Mouse (Mus musculus) mouse trophoblast stem cell (cell line): ENCODE results near the gene Pros1.

Experiments
- in situ Hi-C, 2 experiments: fragments of 300-500 bp; cut with MseI, MboI; formaldehyde crosslinking; loops; 2 replicates in 1 of 2; 3 replicates in 1 of 2; pipeline ENCODE4 v1.15.1; 2025

Gene Pros1

DNA sequence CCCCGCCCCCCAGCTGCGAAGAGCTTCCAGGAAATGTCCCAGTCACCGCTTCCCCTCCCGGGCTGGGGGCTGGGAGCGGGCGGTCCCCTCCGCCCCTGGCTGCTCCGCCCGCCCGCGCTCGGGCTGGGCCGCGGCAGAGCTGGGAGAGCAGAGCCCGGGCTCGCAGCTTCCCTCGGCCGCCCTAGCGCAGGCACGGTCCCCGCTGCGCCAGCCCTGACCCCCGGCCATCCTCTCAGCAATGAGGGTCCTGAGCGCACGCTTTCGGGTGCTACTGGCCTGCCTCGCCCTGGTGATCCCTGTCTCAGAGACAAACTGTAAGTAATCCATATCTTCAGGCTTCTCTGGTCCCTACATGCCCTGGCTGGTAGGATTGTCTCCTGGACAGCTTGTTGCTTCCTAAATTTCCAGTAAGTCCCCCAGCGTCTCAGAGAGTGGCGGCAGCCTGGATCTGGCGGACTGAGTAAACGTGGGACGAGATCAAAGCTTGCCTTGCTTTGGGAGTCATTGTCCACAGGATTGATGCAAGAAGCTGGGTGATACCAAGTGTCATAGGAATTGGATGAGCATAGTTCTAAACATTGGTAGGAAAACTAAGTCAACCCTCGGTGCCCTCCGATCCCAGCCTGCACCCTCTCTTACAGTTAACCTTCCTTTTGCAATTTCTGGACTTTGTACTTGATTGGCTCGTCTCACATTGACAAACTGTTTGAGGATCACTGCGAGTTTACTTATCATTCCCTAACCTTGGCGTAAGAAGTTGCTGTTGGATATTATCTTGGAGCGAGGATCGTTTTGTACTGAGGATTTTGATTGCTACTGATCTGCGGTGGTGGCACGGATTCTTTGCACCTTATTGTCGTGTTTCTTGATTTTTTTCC lies at the start of gene Pros1:
TSS of gene Pros1 (plus strand) at position 117 of the 878 bp plus-strand sequence.
- in situ Hi-C loops, result no loop called here

DNA sequence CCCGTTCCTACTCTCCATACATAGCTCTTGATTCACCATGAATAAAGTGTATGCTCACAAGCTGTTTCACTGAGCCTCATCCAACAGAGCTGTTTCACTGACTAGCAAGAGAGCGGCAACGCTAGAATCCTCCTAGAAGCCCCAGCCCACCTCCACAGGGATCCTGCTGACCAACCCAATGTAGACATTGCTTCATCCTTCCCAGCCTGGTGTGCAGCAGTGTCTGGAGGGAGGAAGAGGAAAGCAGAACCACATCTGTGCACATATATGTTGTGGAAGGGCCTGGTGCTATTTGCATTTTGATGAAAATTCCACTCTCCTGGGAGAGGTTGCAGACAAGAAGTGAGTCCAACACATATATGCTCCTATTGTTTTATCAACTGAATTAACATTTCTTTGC lies 49.5 kb upstream of the Pros1 start:
- in situ Hi-C loops, result no loop called here

DNA sequence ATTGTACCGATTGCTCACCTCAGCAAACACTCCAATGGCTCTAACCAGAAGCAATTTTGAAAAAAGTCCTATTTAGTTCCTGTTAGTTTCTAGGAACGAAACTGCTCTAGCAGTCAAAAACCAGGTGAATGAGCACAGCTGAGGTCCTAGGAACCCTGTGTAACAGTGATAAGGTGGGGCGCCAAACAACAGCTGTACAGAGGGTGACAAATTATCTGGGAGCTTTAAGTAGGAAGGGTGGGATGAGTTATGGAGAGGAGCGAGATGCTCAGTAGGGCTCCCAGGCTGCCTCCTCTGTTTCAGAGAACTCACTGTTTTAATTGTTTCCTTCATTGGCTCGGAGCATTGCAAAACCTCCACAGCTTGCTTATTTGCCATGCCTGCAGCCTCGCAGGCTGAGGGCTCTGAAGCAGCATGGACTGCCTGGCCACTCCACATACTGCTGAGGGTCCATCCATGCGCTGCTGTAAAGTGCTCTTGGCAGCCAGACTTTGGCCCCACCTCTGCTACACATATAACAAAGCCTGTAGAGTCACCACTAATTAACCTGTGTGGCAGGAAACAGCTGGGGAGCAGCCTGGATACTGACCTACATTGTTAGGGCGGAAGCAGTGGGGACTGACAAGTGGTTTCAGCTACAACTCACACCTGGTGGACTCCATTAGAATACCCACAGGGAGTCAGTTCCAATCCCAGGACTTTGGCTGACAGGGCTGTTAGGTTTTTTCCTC lies 46.7 kb upstream of the Pros1 start:
- in situ Hi-C loops, result no loop called here

DNA sequence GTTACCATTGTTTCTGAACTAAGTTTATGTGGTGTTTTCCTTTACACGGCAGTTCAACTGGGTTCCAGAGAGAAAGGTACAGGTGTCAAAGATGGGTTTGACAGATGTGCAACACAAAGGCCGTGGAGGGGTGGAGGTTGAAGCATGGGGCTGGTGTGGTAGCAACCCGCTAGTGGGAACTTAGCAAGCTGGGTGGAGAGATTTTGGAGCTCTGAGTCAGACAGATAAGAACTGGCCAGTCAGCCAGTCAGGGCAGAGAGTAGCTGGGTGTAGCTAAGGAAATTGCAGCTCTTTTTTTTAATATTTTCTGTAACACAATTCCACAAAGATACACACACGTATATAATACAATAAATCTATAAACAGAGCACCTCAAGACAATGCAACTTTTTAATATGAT lies 43.3 kb upstream of the Pros1 start:
- in situ Hi-C loops, result no loop called here

DNA sequence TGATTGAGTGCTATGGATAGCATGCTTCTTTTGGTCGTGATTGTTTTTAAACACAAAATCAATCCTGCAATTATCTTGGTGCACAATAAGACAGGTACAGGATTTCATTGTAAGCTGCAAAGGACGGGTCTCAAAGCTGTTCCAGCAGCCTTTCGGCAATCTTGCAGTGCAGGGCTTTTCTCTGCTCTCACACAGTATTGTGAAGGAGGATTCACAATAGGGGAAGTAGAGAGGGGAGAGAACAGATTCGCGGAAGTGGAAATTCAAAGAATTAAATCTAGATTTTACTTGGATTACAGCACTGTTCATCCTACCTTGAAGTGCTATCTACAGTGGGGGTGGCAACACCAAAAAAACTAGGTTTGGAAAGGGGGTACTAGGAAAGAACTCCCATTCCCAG lies 40.3 kb upstream of the Pros1 start:
- in situ Hi-C loops, result no loop called here

DNA sequence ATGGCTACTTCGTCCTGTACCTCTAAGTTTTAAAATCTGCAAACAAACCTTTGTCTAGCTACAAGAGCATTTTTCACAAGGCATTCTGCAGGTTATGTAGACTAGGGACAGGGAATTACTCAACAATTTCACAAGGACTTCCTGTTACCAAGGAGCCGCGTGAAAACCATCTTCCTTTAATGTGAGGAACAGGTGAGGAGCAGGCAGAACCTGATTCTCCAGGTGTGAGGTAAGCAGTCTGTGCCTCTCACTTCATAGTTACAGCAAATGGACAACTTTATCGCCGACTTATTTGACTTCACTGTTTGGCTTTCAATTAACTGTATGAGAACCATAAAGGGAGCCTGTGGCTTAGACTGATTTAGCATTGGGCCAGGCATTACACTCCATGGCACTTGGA lies 39.6 kb upstream of the Pros1 start, which contains the start of gene Stx19:
TSS of gene Stx19 (plus strand) at position 186 of the 400 bp plus-strand sequence.
- in situ Hi-C loops, result no loop called here

DNA sequence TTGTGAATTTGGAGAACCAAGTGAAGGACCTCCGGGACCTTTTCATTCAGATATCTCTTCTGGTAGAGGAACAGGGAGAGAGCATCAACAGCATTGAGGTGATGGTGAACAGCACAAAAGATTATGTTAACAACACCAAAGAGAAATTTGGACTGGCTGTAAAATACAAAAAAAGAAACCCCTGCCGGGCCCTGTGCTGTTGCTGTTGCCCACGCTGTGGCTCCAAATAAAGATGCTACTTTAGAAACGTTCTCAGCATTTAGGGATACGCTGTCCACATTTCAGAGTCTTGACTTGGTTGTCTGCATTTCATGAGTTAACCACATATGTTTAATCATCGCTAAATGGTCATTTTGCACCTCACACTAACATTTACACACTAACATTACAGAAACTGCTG lies 31.6 kb upstream of the Pros1 start:
- in situ Hi-C loops, result no loop called here

DNA sequence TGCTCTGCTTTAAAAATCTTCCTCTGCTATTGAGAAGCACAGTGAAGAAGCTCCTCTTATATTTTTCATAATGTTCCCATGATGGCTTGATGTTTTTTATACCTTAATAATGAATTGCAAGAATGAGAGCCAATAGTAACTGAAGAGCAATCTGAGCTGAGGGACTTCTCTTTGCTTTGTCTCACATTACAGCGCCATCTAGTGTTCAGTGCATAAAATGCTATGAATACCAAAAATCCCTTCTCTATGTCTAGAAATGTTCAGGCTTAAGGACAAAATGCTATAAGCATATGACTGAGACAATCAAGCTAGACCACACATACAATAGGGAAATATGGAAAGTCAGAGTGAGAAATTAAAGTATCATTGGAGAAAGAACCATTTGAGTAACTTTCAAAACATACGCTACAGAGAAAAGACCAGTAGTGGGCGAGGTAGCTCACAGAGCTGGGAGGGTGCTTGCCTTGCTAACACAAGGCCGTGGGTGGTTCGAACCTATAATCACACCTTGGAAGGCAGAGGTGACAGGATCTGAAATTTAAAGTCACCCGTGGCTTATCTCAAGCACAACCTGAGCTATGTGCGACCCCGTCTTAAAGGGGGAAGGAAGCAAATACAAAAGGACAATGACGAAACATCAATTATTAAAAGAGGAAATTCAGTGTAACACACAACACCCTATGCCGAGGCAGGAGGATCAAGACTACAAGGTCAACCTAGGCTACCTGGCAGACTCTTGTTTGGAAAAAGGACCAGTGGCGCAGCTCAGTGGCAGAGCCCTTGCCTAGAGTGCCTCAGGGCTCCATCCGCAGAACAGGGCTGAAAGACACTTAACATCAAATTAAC lies 27.7 kb upstream of the Pros1 start:
- in situ Hi-C loops, result no loop called here

DNA sequence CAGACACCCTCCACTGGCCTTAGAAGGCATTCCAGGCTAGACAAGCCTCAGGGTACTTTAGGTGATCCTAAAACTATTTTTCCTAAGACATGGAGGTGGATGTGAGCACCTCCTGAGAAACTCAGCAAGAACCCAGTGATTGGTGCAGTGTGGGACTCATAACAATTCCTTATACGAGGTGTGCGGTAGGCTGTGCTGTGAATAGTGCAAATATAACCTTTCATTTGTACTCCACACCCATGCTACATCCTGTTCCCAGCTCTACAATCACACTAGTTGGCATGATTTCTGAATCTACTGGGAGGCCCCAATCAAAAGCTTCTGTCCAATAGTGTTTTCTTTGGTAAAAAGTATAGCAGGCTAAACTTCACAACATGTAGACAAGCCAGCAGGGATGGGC lies 22.1 kb upstream of the Pros1 start:
- in situ Hi-C loops, result no loop called here

DNA sequence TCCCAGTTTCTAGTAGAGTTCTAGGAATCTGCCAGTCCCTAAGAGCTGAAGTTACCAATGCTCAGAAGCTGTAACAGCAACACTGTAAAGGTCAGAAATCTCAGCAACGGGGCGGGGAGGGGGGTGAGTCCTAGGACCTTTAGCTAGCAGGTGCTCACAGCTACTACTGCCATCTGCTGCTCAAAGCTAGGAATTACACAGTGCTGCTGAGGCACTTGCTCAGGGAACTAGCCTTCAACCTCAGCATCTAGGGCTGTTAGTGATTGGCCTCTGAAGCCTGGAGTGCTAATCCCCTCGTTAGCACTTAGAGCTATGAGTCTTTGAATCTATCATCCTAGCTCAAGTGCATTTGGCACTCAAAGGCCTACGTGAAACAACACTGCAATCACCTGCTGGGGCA lies 21.6 kb upstream of the Pros1 start:
- in situ Hi-C loops, result no loop called here

DNA sequence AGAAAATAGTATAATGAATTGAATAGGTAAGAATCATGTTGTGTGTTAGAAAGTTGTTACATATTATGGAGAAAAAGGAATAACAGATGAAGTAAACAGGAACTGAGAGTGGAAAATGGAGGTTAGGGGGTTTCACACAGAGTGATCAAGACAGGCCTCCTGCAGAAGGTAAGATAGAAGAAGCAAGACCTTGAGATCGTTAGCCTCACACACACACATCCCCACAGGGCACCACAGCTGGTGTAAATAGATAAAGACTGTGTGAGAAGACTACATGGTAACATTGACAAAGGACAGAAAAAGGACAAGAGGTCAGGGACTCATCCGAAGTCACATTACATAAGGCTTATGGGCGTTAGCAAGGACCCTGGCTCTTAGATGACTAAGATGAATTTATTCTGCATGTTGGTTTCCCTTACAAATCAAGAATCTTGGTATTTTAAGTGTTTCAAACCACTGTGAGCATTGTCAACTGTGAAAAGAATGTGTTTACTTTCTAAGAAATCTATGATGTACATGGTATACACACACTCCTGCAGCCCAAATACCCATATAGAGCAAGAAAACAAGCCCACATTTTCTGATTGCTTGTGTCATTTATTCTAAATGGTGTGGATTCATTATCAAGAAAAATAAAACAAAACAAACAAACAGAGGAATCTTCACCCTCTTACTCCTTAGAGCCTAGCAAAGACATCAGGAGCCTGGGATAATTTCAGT lies 19.9 kb upstream of the Pros1 start:
- in situ Hi-C loops, result no loop called here

DNA sequence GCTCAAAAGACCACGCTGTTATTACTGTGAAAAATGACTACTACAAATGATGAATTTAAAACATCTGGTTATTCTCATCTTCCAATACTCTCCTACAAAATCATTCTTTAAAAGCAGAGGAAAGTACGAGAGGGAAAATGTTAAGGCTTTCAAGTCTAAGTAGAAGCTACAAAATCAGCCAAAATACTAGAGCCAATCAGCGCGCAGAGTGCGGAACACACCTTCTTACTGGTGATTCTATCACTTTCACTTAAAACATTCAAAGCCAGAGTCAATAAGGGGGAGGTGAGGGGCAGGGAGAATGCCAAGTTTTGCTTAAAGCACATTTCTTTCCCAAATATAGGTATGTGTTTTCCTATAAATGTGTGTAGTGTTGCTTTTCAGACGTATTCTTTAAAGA lies 8.8 kb upstream of the Pros1 start:
- in situ Hi-C loops, result no loop called here

DNA sequence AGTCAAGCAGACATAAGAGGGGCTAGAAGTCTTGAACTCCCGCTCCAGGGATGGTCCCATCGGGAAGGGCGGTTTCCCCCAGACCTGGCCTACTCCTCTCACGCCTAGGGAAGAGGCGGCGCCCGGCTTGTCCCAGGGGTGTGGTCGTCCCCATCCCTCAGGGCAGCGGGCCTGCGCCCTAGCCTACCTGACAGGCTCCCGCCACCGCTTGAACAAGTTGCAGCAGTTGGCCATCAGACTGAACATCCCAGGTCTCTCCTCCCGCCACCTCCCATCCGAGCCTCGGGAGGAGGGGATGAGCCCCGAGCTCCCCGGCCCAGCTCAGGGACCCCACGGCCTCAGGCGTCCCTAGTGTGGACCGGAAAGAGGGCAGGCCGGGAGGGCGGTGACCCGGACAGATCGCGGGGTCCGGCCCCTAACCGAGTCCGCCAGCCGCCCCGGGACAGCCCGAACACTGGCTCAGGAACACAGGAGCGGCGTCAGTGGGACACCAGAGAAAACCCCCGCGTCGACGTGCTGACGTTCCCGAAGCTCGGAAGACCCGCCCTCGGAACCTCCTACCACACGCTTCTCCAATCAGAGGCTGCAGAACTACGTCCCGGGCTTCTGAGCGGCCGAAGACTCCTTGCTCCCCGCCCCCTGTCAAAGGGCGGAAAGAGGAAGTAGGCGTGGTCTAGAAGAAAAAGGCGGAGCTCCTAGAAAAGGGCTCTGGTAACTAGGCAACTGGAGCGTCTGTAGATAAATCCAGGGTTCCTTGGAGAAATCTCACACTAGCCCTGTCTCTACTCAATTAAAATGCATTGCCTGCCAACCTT lies 7.4 kb upstream of the Pros1 start, which contains the start of gene Arl13b:
TSS of gene Arl13b (minus strand) at position 543 of the 815 bp plus-strand sequence.
- in situ Hi-C loops, result no loop called here

DNA sequence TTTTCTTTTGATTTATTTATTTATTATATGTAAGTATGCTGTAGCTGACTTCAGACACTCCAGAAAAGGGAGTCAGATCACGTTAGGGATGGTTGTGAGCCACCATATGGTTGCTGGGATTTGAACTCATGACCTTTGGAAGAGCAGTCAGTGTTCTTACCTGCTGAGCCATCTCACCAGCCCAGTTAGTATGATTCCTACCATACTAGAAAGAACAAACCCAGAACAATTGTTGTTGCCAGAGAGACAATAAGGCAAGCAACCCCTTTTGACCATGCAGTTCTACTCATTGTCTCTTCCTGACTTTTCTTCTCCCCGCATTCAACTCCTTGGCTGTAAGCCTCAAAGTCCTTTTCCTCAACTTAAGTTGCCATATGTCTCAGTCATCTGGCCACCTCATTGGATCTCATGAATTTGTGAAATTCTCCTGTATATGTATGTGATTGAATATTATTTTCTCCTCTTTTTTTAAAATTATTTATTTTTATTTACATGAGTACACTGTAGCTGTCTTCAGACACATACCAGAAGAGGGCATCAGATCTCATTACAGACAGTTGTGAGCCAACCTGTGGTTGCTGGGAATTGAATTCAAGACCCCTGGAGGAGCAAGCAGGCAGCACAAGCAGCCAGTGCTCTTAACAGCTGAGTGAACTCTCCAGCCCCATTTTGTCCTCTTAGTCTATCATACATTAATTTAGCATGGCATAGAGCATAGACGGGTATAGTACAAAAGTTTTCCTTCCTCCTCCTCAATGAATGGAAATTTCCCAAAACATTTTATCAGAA lies 1.4 kb upstream of the Pros1 start:
- in situ Hi-C loops, result no loop called here

DNA sequence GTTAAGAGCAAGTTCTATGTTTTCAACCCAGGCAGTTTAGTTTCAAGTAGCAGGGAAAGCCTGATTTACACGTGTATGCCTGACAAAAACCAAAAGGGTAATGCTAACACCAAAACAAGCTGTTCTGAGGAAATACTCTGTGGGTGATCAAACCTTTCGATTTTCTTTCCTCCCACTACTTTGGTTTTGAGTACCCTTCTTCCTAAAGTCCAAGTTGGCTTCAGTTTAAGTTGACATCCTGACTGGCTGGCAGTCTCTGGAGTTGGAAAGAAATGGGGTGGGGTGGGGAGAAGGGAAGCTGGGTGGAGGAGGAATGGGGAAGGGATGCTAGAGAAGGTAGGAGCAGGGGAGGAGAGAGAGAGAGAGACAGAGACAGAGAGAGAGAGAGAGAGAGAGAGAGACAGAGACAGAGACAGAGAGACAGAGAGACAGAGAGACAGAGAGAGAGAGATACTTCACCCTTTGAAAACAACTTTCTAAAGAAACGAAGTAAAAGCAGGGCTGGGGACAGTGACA lies 438 bp upstream of the Pros1 start:
- in situ Hi-C loops, result no loop called here

DNA sequence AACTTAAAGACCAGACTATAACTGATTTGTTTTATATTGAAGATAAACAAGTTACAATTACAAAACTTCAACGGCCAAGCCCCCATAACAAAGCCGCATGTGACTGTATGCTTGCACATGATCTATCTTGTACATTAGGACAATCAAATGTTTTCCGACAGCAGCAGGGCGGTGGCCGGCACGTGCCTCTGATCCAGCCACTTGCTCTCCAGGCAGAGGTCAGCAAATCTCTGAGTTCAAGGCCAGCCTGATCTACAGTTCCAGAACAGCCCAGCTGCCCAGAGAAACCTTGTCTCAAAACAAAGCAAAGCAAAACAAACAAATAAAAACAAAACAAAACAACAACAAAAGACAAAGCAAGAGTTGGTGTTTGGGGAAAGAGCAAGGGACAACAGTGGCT lies 1.3 kb downstream of the Pros1 start:
- in situ Hi-C loops, result no loop called here

DNA sequence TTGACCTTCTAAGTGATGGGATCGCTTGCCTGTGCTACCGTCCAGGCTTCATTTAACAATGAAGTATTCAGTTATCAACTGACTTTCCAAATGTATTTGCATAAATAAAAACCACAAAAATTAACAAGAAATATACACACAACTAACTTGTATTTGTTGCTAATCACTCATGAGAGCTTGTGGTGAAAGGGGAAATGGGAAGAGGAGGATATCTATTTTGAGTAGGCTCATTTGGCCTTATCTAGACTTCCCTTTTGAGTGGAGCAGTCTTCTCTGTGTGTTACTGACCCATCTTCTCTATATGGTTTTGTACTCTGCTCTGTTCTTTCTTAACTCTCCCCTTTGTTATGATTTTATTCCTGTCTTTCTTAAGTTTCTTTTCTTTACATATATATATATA lies 2.2 kb downstream of the Pros1 start:
- in situ Hi-C loops, result no loop called here

DNA sequence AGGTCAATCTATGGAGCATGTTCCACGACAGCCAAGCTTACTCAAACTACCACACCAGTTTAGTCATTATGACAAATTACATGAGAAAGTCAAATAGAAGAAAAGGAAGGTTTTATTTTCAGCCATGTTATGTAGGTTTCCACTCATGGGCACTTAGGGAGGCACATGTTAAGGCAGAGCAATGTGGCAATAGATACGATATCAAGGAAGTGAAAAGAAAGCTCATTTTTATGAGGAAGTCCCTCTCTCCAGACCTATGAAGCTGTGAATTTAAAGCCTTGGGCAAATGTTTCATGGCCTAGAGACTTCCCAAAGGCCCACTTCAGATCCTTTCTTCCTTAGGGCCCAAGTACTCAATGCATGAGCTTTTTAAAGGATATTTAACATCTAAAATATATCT lies 3.4 kb downstream of the Pros1 start:
- in situ Hi-C loops, result no loop called here

DNA sequence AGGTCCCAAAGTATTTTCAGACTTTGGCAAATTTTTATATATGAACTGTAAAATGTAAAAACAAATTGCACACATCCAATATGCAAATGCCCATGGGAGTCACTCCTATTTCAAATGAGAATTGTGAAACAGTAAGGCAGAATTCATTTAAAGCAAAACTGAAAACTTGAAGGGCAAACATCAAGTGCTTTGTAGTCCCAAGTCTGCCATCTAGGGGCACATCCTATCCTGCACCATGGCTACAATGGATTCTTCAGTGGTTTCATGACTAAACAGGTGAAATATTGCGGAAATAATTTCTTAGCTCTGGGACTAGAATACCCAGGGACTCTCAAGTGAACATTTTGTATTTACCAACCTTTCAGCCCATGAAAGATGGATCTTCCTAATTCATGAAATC lies 3.9 kb downstream of the Pros1 start:
- in situ Hi-C loops, result no loop called here
